Mouse (Mus musculus) G1E (cell line): Measurements from ENCODE around the gene Ripply1.

ENCODE experiments used
- CTCF ChIP-seq: IDR thresholded peaks from 2 replicates; pipeline ENCODE4 v1.5.1; 2012; ENCODE audit warnings: low read depth, low read length, inconsistent platforms, mixed read lengths
- GATA1 ChIP-seq: IDR thresholded peaks from 2 replicates; pipeline ENCODE4 v1.6.1; 2012; ENCODE audit warnings: borderline replicate concordance, low read length, inconsistent platforms, mixed read lengths
- GATA2 ChIP-seq: IDR thresholded peaks from 2 replicates; pipeline ENCODE4 v1.6.1; 2012; ENCODE audit warnings: low read depth, low read length, inconsistent platforms, borderline replicate concordance
- POLR2AphosphoS5 ChIP-seq: IDR thresholded peaks from 2 replicates; pipeline ENCODE4 v1.6.1; 2012; ENCODE audit warnings: low read depth, low read length, inconsistent platforms; ENCODE audit not compliant: insufficient replicate concordance
- TAL1 ChIP-seq: conservative IDR thresholded peaks from 2 replicates; pipeline ENCODE4 v1.6.1; 2012; ENCODE audit warnings: low read depth, low read length, inconsistent platforms, mixed read lengths

GRCm38 (mm10) chrX:139774309-139775083 lies 7.7 kb downstream of the Ripply1 start:
- peak; percentile 35; the same call in 1 of the 2 replicates for TF ChIP-seq CTCF
- no peak for TF ChIP-seq TAL1
- no peak for TF ChIP-seq GATA1
- TF ChIP-seq POLR2AphosphoS5: no peak
- TF ChIP-seq GATA2: no peak
